Mouse (Mus musculus): ENCODE data around the gene Amz1.

Amz1 gene

DNA sequence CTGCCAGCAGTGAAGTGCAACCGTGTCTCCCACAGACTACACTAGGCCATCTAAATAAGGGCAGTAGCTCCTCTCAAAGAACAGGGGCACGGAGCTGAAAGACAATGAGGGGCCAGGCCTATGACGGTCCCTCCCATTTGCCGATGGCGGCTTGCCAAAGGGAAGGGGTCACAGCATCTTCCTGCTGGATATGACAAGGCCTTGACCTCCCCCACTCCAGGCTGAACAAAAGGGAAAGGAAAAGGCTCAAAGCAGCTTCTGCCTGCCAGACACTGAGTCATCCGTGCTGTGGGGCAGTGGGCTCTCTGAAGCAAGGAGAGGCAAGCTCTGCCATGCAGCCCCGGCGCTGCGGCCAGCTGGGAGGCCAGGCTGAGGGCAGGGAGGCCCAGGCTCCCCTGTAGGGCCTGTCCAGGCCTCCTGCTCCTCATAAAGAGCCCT is 43.8 kb downstream of the Amz1 start:
- peak; percentile 89 for DNase-seq (ENCODE audit: low spot score)

DNA sequence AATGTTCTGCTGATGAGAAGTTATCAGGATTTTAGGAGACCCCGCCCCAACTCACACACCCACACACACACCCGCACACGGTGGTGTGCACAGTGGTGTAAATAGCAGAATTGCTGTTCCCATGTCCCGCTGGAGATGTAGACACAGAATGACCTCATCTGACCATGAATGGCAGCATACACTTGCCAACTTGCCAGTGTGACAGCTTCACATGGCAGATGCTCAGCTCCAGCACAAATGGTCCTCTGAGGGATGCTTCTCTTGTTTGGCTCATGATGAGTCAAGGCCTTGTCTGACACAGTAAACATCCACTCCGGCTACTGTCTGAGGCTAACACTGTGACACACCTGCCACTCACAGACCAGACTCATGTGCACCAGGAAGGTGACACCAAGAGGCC is 44.4 kb downstream of the Amz1 start:
- DNase-seq (ENCODE audit: low spot score): peak; percentile 74

DNA sequence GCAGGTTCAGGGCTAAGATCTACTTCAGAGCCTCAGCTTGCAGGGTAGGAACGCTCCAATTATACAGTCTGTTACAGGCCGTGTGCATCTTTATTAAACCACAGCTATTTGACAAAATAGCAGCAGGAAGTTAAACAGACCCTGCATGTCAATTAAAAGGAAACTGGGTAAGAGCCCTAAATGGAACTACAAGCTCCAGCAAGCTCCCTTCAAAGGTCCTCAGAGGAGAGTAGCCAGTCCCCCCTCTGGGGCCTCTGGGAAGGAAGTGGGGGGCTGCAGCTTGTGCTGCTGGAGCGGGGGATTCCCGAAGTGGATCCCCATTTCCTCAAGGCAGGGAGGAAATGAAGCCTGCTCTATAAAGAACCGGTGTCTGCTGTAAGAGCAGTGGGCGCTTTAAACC is 47.7 kb downstream of the Amz1 start:
- no peak for DNase-seq (ENCODE audit: low spot score)

DNA sequence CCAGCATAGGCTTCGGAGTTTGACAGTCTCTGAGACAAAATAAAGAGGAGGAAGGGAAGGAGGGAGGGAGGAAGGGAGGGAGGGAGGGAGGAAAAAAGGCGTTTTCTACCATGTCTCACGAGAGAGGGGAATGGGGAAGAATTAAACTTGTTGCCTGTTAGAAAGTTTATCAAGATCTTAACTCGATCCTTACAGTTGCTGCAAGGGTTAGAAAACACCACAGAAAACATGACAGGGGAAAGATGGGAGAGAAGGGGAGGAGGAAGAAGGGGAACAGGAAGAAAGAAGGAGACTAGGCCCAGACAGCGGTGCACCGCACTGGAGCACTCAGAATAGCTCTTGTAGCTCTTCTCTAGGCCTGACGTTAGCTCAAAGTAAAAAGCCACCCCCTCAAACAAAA is 48.2 kb downstream of the Amz1 start:
- DNase-seq (ENCODE audit: low spot score): no peak

DNA sequence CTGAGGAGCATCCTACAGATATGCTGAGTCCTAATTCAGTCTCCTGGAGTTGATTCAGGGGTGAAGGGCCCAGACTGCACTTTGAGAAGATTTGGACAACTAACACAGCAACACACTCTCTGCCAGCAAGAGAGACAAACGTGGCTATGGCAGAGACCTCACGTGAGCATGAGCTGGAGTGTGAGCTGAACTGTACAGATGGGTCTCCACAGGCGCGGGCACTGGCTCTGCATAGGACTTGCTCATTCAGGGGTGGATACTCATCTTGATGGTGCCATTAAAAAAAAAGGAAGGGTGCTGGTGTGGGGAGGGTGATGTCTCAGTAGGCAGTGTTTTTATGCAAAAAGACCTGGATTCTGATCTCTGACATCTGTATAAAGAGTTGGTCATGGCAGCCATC is 51.2 kb downstream of the Amz1 start:
- DNase-seq (ENCODE audit: low spot score): no peak

DNA sequence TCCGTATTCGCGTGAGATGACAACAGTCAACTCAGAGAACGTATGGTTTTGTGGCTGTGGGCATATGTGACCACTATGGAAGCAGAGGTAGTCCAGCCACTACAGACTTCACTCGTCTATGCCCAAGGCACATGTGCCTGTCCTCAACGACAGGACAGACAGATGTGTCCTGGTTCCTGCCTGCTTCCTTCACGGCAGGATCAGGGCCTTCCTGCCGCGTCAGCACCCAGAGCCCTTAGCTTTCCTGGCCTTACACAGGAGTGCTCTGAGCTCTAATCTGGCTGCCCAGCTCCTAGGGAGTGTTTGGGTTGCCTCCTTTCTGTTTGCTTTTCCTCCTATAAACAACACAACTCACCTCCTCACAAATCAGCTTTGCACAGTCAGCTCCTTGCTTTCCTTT is 53.0 kb downstream of the Amz1 start:
- no peak for DNase-seq (ENCODE audit: low spot score)

DNA sequence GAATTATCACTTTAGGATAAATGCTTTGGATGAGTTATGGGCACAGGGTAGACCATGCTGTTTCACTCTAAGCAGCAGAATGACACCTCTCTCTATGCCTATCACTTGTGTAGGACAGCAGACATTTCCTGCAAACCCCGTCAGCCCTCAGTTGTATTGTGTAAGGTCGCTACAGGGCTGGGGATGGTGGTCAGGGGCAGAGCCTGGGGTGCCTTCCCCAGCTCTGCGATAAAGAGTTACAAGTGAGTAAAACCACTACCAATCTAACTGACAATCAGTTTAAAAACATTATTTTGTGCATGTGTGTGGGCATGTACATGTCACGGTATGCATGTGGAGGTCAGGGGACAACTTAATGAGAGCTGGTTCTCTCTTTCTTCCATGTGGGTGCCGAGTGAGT is 57.2 kb downstream of the Amz1 start:
- DNase-seq (ENCODE audit: low spot score): no peak

DNA sequence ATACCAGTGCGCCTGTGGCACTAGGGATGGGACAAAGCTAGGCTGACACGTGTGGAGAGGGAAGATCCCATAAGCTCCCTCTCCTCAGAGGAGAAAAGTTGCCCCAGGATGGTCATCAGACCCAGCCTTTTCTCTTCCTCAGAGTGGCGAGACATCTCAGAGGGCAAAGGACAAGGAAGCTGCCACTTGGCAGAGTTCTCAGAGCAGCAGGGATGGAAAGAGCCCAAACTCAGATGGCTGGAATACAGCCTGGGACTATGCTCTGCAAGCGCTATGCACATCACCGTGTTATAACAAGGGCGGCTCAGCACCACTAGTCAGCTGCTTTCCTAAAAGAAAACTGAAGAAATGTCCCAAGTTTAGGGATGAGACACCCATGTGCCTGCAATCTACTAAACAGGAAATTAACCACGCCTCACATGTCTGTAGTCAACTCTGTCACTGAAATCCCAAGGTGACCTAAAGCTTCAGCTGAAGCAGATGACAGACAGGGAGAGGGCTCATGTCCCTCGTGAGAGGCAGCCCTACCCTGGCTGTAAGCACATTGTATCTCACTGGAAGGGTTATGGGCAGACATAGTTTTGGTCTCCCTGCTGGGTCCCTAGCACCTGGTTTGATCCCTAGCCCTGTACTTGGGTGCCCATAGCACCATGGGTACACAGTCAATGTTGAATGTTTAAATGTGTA is 58.1 kb downstream of the Amz1 start:
- no peak for DNase-seq (ENCODE audit: low spot score)

DNA sequence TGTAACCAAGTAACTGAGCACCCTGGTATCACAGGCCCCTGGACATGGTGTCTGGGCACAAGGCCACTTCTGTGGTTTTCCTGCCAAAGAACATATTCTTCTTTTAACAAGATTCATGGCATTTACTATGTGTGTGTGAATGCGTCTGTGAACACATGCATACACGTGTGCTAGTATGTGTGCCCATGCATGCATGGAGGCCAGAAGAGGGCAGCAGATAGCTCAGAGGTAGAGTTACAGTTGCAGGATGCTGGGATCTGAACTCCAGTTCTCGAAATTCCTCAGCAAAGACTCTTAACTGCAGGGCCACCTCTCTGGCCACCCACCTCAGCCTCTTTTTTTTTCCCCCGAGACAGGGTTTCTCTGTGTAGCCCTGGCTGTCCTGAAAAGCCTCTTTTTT is 59.6 kb downstream of the Amz1 start:
- DNase-seq (ENCODE audit: low spot score): no peak

DNA sequence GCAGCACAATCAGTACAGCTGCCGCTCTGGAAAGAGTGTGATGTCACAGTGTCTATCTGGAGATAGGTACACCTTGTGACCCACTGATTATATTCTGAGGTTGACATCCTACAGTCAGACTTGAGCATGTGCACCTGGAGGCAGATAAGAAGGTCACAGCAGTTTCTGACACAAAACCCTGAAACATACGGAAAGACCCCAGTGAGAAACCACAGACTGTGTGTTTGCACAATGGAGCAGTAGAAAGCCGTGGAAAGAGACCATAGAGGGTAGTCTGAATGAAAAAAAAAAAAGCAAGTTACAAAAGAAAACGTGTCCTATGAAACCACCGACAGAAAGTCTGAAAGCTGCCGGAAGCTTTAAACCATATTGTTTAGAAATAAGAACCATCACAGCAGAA is 60.4 kb downstream of the Amz1 start:
- no peak for DNase-seq (ENCODE audit: low spot score)

DNA sequence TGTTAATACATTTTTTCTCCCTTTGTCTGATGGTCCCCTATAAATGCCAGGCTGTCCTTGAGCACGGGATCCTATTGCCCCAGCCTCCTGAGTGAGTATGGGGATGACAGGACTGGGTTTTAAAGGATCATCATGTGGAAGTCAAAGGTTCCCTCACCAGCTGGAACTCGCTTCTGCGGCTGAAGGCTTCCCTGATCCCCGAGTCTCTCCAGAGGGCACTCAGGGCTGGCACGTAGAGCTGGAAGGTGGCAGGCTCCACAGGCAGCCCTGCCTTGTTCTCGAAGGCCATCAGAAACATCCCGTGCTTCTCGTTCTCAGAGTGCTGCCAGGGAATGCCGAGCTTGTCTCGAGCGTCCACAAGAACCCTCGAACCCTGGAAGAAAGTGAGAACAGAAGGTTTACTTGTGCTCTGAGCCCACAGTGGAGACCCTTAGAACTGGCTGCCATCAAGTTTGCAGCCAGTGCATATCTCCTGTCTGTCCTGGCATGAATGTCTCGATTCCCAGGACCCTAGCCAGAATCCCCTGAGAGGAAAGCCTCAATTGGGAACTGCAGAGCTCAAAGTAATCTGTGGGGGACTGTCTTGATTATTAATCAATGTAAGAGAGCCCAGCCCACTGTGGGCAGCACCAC is 61.4 kb downstream of the Amz1 start:
- no peak for DNase-seq (ENCODE audit: low spot score)

DNA sequence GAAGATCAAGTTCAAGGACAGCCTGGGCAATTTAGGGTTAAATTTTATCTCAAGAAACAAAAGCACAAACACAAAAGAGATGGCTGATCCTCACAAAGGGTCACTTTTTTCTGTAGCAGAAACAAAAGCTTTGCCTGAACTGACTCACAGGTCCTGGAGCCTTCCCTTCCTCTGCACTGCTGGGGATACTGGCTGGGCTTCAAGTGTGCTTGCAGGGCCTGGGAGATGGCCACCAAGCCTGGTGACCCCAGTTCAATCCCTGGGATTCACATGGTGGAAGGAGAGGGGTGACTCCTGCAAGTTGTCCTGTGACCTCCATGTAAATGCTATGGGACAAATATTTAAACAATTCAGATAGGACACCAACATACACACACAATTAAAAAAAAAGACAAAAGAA is 65.6 kb downstream of the Amz1 start:
- DNase-seq (ENCODE audit: low spot score): no peak

DNA sequence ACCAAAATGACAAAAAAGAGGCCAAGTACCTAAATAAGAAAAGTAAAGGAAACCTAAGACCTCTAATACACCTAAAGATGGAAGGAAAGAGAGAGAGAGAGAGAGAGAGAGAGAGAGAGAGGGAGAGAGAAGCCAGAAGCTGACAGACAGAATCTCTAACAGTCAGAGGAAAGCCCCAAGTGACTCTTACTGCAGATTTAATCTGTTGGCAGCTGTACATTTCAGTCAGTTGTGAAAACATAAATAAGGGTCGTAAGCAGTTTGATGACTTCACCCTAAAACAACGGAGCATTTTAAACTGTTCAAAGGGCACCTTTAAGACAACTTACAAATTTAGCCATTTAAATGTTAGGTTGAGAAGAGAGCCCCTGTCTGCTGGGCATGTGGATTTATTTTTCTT is 66.5 kb downstream of the Amz1 start:
- DNase-seq (ENCODE audit: low spot score): peak; percentile 57

DNA sequence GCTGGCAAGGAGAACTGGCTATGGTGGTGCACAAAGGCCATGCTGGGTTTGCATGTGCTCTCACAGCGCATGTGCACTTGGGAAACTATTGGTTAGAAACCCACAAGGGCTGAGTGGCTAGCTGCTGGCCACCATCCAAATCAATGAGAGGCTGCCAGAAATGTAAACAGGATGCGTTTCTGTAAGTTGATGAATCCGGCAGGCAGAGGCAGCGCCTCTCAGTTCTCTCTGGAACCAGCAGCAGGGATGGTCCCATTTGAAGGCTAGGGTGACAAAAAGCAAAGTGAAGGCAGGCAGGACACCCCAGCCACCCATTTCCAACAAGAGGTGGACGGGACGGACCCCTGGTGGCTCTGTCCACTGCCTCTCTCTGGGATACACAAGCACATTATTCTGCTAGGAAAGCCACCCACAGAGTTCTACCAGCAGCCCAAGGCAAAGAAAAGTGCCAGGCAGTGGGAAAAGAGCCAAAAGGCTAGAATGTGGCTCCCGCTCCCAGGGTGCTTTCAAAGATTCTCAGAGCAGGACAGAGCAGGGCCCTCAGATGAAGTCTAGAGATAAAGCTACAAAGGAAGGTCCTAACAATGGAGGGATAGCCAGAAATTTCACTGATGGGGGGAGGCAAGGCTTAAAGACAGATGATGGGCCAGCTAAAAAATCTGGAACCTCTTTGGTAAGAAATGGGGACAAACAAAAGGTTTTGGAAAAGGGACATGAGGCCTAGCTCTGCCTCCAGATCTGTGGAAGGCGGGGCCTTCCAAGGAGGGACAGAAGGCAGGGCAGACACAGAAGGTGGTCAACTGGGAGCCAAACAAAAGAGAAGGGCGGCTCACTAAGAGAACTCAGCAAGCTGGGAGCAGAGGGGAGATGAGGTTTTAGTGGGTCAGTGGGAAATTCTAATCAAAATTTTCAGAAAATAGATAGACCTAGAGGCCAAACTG is 67.3 kb downstream of the Amz1 start:
- DNase-seq (ENCODE audit: low spot score): peak; percentile 90

DNA sequence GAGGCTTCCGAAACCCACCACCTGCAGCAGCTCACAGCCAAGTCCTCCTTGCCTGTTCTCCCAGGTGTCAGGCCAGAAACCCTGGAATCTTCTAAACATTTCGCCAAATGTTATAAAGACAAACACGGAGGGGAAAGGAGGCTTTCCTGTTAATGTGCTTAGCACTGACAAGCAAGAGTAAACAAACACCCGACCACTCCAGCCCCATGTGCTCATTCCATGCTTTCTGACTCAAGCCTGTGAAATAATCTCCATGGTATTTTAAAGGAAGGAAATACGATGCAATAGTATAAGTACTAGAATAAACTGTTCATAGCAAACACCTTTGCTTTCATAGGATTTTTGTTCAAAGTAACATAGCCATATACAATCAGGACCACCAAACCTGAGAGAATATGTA is 68.3 kb downstream of the Amz1 start:
- DNase-seq (ENCODE audit: low spot score): peak; percentile 51

DNA sequence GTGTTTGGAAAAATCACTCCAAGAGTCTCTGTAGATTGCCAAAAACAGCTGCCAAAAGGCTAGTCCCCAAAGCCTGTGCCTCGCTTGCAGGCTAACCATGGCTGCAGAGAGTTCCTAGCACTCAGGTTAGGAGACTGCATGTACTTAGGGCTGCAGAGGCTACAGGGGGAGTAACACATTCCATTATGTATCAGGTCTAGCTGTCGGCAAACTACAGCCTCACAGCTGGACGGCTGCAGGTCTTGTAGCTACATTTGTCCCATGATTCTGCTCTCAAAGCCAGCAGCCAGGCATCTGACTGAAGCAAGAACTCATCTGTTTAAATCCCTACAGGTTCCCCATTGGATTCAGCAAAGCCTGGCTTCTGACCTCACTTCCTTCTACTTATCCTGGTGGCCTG is 70.8 kb downstream of the Amz1 start:
- DNase-seq (ENCODE audit: low spot score): no peak

DNA sequence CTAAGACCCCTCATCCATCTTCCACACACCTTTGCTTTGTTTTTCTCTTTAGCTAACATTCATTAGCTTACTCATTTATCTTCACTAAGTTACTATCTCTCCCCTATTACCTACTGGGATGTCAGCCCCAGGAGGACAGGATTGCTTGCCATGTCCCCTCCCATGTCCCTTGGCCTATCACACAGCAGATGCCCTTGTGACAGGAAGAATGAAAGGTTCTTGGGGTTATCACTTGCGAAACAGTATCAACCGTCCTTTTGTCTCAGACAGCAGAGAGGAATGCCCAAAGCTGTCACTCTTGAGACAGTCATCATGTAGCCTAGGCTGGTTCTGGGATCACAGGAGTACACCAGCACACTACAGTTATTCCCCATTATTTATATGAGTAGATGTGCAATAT is 71.2 kb downstream of the Amz1 start:
- DNase-seq (ENCODE audit: low spot score): no peak

DNA sequence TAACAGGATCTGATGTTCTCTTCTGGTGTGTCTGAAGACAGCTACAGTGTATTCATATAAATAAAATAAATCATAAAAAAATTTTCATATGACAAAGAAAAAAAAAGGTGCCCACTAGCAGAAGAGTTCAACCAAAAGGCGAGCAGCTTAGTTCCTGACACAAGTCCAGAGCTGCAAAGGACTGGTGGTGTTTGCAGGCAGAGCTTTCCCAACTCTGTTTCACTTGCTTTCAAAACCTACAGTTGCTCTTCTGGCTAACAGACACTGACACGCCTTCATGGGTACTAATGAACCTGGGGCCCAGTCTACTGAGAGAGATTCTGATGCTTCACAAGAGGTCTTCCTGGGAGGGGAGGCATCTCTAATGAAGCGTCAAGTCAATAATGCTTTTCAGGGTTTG is 72.1 kb downstream of the Amz1 start:
- DNase-seq (ENCODE audit: low spot score): no peak

DNA sequence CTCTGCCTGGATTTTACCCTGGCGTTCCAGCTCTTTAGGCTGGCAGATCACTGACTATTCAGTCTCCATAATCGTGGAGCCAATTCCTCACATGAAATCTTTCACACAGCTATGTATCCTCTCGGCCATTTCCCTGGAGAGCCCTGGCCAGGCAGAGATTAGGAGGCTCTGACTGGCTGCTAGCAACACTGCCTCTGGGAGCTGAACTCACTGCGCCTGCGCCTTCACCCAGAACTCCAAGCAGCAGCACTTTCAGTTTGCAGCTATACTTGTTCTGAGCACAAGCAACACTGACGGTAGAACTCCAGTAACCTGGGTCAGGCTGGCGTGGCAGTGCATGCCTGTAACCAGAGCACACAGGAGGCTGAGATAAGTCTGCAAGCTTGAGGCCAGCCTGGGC is 74.2 kb downstream of the Amz1 start:
- peak; percentile 27 for DNase-seq (ENCODE audit: low spot score)

DNA sequence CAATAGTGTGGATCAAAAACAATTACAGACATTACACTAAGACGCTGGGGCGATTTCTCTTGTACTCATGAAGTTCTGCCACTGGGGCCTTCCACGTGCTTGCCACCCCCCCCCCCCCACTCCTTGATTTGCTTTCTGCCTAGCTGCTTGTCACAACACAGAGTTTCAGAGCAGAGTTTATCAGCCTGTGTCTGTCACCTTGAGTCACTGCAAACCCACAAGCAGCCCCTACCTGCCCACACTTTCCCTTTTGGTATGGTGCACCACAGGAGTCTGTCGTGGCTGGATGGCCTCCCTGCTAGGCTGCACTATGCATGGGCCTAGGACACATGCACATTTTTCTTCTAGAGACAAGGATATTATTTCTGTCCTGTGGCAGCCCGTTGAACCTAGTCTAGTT is 74.8 kb downstream of the Amz1 start:
- no peak for DNase-seq (ENCODE audit: low spot score)

DNA sequence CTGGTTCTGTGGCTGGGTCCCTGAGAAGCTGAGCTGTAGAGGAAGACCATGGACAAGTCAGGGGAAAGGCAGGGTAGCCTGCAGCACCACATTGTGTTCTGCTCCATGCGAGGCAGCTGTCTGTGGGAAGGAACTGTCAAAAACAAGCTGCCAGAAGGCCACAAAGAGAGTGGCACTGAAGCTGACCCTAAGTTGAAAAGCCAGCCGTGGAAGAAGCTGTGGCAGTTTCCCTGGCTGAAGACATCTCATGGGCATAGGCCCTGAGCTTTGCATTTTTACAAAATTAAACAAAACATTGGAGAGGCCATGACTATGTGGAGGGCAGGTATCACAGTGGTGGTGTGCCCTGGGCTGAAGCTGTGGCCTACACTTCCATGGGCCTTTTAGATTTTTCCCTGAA is 75.3 kb downstream of the Amz1 start:
- DNase-seq (ENCODE audit: low spot score): no peak

DNA sequence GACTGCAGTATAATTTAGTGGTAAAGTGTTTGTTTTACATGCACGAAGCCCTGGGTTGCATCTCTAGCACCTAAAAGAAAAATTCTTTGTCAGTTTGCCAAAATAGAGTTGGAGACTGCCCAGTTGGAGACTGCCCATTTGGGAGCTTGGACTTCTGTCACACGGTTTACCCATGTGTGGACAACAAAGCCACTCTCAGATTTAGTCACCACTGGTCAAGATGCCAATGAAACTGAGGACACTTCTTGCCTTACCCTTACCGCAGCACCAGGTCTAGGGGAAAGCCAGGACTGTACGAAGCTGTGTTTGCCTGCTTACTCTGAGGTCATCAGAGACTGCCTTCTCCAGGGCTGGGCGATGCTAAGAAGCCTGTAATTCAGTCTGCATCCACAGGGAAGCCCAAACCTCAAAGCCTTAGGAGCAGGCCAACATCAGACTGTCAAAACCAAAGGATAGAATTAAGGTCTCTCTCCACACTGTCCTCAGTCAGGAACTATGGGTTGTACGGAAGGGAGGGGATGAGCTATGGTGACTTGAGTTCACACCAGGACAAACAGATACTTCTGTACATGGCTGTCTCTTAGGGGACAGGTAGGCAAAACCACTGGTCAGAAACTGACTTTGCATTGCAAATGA is 76.5 kb downstream of the Amz1 start:
- DNase-seq (ENCODE audit: low spot score): no peak

DNA sequence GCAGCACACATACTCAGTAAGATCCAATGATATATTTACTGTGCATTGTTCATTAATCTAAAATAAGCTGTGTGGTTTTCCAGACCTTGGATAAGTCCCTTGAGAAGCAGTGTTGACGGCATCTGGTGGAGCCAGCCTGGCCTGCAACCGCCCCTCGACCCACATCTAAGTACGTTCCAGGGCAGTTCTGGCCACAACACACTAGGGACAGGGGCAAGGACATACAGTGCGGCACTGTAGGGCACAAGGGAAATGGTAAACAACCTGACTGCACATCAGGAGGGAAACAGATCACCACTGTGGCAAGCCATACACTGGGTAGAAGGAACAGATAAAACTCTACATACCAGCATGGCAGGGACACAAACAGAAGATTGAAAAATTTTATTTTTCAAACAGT is 77.9 kb downstream of the Amz1 start:
- no peak for DNase-seq (ENCODE audit: low spot score)
